Mouse (Mus musculus): ENCODE data around the gene Cdc42ep2.

Gene Cdc42ep2

DNA sequence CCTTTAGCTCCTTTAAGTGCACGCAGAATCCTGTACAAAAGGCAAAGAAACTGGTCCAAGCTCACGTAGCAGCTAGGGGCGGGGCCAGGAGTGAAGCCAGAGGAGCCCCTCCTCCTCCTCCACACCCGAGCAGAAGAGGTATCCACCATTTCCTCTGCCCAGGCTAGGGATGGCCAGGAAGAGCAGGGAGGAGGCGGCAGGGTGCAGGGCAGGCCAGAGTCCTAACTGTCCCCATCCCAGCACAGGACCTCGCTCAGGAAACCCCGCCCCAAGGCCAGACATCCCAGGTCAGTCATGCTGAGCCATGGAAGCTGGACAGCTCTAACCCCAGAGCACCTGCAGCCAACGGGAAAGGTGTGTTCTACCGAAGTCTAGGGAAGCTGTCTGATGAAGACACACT, 2.9 kb downstream of the Cdc42ep2 start:
- in situ Hi-C loops (cut with MseI, MboI) = loop anchor here (5.0 kb wide), 2 partner anchors 36 to 41 kb away; partner anchors contain the start of gene Pola2 (in 1 of the 2)

DNA sequence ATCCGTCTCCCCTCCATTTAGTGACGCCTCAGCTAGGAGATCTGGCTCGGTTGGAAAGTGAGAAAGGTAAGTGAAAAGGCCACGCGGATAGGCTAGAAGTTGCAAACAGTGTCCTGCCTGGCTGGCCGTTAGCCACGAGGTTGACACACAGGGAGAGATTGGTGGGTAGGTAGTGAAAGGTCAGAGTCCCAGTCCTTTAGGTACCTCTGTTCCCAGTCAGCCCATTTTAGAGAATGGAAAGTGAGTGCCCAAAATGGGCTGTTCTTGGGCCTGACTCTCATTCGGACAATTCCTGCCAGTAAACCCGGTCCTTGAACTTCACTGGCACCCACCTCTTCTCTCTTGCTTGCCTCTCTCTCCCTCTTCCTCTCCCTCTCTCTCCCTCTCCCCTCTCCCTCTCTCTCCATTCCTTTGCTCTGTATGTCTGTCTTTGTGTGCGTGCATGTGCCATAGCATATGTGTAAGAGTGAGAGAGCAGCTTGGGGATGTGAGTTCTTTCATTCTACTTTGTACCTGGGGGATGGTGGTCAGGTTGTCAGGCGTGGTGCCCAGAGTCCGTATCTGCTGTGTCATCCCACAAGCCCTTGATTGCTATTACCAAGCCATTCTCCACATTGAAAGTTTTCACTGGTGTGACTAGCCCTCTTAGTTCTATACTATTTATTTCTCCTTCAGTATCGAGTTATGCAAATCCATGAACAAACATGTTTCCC, 11.5 kb downstream of the Cdc42ep2 start, which contains the start of gene Dpf2:
Gene Dpf2, minus strand, starts transcription at position 4 of the 713 bp plus-strand sequence.
- in situ Hi-C loops (cut with MseI, MboI) = no loop called here

DNA sequence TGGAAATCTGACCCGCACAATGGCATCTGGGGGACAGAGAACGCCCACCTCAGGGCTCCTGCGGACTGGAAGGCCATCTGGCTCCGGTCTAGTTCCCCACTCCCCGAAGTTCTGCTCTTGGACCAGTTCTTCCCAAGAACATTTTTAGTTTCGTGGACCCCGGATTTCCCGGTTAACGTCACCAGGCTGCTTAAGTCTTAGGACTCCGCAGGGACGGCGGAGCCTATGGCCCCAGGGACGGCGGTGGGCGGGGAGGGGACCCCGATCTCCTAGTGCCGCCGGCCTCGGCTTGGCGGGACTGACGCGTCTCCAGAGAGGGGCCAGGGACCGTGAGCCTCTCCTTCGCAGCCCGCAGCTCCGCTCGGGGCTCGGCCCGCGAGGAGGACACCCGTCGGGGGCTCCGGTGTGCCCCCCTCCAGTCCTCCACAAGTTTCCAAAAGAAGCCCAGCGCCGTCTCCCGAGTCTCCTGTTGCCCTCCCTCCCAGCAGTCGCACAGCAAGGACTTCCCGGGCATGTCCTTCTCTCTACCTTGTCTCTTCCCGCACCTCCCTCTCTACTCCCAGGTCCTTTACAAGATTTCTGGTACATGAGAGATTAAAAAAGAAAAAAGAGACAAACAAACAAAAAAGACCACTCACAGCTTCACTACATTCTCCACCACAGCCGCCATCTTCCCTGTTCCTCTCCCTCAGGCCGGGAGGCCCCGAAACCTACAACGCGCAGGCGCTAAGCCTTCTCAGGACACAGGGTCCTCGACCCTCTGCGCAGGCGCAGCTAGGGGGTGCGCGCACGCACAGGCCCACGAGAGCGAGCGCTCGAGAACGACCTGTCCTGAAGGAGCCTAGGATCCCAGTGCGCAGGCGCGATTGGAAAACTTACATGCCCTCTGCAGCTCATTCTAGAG, 12.3 kb downstream of the Cdc42ep2 start:
- in situ Hi-C loops (cut with MseI, MboI) = no loop called here

DNA sequence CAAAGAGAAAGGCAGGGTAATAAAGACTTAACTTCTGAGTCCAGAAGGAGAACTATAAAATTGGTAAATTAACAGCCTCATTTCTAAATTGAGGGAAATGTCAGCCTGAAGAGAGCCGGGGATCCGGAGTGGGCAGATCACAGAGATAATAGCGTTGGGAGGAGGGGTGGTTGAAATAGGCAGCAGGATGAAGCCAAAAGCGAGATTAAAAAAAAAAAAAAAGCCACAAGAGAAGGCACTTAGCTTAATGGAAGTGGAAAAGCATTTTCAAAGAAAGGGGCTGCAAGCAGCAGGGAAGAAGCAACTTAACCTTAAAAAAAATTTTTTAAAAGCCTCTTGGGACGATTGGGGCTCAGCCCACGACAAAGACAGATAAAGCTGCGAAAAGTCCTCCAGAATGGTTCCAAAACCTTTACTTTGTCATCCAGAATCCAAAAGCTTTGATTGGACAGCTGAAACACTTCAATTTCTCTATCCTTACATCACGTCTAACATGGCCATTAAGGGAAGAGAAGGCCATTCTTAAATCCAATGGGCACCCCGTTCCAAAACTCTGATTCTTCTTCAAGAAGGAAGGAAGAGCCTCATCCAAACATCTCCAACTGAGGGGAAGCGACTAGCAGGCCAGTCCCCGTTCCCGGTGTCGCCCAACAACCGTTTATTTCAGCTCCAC, 13.1 kb downstream of the Cdc42ep2 start:
- in situ Hi-C loops (cut with MseI, MboI) = no loop called here

DNA sequence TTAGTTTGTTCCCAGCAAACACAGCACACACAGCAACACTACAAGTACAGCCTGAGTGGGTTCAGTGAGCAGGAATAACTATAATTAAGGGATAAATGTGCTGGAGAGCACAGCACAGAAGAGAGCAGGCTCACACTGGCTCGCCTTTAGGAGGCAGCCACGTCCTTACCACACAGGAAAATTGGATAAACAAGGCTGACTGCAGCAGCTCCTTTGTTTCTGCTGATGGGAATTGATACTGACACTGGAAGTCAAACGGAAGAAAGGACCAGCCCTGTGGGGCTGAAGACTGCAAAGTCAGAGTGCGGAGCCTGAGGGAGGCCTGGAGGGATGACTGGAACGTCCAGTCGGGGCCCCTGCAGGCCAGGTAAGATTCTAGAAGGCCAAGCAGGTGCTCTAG, 14.4 kb downstream of the Cdc42ep2 start:
- in situ Hi-C loops (cut with MseI, MboI) = no loop called here

DNA sequence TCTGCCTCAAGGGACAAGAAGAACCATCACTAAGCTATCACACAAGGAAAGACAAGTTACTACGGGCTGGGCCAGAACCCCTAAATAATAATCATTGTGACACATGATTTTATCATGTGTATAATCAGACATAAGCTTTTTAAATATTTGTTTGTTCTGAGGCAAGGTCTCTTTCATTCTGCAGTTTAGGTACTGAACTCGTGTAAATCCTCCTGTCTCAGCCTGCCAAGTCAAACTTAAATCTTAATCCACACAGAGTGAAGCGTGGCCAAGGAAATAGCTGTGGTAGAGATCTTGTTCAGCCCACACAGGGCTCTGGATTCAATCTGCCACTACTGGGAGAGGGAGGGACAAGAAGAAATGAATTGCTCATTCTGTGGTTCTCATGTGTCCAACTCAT, 17.3 kb downstream of the Cdc42ep2 start:
- in situ Hi-C loops (cut with MseI, MboI) = no loop called here

DNA sequence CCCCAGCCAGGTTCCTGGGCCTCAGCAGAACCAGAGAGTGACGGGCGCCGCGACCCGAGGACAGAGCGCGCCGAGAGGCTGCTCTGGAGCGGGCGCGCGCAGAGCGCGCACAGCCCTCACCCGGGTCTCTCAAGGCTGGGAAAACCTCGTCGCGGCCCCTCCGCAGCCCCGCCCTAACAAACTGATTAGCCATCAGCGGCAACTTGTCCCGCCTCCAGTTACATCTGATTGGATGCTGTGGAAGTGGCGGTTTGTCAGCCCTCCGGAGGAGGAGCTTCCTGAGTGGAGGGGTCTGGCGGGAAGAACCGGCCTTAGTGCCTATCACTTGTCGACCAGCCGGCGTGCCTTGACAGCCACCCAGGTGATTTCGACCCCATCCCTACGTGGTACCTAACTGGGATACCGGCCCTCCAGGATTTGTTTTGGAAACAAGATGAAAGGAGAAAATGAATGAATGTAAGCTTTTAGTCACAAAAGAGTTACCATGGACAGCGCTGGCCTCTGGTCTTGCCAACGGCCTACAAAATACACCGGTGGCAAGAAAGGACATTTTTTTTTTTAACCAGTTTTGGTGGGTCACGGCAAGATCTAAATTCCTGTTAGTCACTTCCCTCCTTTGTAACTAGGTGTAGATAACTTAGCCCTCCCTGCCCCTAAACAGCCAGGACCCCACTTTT, 30.5 kb downstream of the Cdc42ep2 start, which contains the start of gene Tigd3:
Gene Tigd3, minus strand, starts transcription at position 148 of the 677 bp plus-strand sequence.
- in situ Hi-C loops (cut with MseI, MboI) = no loop called here

DNA sequence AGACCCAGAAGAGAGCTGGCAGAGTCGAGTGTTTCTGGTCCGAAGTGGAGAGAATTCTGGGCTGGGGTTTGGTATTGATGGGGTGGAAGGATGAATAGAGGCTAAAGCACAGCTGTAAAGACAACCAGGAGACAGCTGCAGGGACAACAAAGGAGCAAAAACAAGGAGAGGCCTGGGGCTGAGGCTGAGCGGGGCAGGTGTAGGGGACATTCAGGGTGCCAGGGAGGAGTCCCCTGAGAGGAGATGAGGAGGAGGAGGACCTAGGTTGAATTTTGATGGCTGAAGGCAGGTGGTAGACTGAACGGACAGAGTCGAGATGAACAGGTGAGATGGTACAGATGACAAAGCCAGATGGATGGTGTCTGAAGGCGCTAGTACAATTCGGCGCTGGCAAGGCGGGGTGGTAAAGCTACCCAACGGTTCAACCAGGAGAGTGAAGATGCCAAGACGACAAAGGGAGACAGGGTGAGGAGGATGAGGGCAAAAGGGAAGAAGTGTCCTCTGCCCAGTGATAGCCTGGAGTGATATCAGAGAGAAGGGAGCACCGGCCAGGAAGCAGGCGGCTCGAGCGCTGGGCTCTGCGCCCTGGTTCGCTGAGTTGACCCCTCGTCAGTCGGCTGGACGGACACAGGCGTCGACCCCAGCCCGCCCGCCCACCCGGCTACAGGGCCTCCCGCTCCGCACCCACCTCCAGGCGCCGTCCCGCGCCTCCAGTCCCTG, 31.2 kb downstream of the Cdc42ep2 start:
- in situ Hi-C loops (cut with MseI, MboI) = no loop called here

DNA sequence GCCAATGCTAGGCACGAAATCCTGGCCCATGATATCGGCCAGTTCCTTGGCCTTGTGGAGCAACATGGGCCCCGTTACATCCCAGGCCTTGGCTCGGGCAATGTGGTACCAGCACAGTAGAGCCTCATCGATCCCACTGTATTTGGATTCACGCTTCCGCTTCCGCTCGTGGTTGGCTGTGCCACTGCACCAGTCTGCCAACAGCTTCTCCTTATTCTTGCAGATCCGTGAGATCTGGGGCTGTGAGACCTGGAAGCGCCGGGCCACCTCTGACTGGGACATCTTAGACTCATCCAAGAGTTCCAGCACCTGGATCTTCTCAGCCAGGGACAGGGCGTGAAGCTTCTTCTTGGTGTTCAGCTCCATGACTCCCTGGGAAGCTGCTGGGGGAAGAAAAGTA, 31.9 kb downstream of the Cdc42ep2 start:
- in situ Hi-C loops (cut with MseI, MboI) = no loop called here

DNA sequence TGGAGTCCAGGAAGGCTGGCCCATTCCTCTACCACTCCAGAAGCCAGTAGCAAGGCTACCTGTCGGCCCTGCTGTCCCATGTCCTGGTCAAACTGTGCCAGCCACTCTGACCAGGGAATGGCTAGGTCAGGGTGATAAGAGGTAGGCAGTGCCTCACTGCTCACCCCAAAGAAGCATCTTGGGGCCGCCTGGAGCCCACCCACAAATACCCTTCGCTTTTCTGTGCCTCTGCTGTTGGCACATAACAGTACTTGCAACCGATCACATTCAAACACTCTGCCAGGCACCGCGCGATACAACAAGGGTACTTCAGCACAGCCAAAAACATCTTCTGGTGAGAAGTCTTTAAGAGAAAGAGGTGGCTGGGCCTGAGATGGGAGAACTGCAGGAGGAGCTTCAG, 32.4 kb downstream of the Cdc42ep2 start:
- in situ Hi-C loops (cut with MseI, MboI) = no loop called here

DNA sequence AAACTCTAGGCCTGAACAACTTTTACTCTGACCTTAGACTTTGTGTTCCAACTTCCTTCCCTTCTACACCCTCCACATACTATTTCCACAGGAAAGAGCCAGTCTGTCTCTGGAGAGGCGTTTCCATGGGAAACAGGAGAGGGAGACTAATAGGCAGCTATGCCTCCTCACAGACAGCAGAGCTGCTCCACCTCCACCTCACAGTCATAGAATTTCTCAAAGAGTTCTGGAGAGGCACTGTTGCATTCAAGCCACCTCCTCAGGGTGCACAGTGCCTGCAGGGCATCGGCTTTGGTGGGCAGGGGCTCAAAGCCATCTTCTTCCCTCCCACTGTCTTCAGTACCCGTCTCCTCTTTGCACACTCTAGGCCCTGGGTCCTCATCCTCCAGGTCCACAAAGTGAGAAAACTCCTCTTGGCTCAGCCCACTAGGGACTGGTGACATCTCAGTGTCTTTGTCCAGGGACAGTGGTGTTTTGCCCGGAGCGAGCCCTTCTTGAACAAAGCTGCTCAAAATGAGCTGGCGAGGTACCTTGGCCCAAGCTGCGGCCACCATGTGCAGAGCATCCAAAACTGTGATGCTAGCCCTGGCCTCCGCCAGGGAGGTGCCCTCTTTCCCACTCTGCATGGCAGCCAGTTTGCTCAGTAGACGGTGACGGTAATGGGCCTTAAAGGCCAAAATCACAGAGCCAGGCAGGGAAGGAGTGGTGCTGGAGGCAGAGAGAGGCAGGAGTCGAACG, 32.9 kb downstream of the Cdc42ep2 start:
- in situ Hi-C loops (cut with MseI, MboI) = no loop called here

DNA sequence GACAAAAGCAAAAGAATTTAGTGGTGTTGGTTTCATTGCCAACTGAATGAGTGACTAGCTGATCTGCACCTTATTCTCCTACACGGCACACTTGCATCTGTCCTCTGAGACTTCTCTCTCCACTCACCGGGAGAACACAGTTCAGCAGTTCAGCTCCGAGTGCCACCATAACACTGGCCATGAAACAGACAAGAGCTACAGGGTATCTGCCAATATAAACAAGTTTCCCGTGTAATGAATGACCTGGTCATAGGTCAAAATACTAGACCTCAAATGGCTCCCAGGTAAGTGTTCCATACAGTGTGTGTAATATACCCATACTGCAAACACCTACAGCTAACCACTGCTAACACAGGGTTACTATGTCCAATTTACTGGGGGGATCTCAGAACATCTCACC, 35.4 kb downstream of the Cdc42ep2 start:
- in situ Hi-C loops (cut with MseI, MboI) = no loop called here

DNA sequence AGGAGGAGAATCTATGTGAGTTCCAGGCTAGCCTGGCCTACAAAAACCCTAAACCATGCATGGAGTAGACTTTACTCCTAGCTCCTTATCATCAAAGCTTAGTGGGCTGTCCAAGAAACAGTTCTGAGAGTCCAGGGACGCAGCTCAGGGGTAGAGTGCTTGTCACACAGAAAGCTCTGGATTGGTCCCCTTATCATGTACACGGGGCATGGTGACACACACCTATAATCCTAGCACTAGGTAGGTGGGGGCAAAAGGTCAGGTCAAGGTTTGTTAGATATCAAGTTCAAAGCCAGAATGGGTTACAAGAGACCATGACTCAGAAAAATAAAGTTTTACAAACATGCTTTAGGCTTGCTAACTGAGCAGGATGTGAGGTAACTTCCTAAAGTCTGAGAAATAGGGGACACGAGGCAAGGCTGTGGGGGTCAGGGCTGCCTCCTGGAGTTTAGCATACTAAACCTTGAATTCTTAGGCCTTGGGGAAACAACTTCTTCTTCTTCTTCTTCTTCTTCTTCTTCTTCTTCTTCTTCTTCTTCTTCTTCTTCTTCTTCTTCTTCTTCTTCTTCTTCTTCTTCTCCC, 37.3 kb downstream of the Cdc42ep2 start:
- in situ Hi-C loops (cut with MseI, MboI) = no loop called here

DNA sequence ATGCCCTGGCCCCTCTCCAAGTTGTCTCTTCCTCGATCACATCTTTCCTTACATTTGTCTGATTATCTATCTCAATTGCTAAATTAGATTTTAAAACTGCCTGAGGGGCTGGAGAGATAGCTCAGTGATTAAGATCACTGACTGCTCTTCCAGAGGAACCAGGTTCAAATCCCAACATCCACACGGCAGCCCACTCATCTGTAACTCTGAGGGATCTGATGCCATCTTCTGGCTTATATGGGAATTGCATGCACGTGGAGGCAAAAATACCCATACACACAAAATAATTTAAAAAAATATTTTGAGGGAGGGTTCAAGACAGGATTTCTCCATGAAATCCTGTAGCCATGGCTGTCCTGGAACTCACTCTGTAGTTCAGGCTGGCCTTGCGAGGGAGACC, 38.8 kb downstream of the Cdc42ep2 start:
- in situ Hi-C loops (cut with MseI, MboI) = no loop called here

DNA sequence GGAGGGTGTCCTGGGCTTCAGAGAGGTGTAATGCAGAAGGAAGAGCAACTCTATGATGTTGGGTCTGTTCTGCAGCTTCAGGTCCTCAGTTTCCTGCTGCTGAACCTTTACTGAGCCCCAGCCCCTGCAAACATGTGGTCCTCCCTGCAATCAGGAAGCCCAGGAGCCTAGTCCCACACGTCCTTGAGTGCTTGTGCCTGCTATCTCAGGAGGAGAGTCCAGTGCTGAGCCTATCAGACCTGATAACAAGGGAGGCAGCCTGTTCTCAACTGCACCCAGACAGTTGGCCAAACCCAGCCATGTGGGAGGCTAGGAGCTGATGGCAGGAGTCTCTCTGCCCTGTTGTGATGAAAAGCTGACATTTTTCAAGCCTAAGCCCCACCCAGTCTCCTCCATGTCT, 40.7 kb downstream of the Cdc42ep2 start:
- in situ Hi-C loops (cut with MseI, MboI) = loop anchor here in 1 of 2 experiments (5.0 kb wide), 1 partner anchor 97 kb away; no protein-coding TSS in a partner anchor

DNA sequence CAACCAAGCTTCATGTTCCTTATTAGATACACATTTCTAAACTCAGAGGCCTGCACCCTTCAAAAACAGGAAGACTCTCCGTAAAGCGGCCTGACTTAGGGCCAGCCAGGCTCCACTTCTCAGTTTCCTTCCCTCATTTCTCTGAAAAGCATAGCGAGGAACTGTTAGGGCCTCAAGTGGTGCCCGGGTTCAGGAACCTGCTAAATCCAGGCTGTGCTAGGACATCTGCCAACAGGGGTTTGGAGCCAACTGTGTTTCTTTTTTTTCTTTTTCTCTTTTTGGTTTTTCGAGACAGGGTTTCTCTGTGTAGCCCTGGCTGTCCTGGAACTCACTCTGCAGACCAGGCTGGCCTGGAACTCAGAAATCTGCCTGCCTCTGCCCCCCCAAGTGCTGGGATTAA, 42.5 kb downstream of the Cdc42ep2 start:
- in situ Hi-C loops (cut with MseI, MboI) = loop anchor here in 1 of 2 experiments (5.0 kb wide), 1 partner anchor 95 kb away; no protein-coding TSS in a partner anchor

DNA sequence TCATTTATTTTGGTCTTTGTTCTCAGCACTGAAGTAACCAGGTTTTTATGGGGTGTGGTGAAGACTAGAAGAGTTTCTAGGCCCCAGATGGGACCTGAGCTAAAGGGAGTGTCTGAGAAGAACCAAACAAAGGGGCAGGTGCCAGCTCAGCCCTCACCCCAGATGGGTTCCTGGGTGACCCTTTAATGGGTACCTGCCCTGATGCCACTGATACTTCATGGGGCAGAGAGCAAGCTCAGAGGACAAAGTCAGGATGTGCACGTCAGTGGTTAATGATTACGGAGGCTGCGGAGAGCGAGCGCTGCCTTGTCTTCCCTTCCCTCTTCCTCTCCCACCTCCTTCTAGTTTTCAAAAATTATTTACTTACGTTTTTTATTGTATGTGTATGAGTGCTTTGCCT, 43.5 kb downstream of the Cdc42ep2 start:
- in situ Hi-C loops (cut with MseI, MboI) = loop anchor here in 1 of 2 experiments (5.0 kb wide), 1 partner anchor 94 kb away; no protein-coding TSS in a partner anchor

DNA sequence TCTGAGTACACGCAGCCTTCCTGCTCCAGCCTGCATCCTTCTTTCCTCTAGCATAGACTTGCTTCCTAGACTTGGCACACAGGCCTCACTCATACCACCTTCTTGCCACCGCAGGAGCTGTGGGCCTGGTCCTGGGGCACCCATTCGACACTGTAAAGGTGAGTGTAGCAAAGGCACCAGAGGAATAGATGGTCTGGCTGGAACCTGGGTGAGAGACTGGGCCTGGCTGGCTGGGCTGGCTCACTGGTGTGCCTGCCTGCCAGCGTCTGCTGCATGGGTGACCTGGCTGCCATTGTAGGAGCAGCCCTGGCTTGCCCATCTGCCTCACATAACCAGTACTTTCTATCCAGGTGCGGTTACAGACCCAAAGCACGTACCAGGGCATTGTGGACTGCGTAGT, 44.9 kb downstream of the Cdc42ep2 start:
- in situ Hi-C loops (cut with MseI, MboI) = loop anchor here (5.0 kb wide), 2 partner anchors 87 to 92 kb away; no protein-coding TSS in a partner anchor

DNA sequence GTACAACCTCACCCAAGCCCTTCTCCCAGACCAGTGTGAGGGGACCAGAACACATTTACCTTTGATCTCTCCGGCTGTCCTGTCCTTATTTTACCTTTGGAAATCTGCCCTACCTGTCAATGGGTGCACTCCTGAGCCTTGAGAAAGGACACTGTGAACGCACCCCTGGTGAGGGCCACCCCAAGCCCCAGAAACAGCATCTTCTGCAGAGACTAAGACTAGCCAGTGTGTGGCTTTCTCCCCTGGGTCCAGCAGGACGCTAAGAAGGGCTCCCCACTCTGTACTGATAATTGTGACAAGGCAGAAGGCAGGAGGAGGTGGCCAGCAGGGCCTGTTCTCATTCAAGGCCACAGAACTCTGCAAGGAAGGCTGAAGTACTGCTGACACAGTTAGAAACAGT, 45.7 kb downstream of the Cdc42ep2 start:
- in situ Hi-C loops (cut with MseI, MboI) = loop anchor here in 1 of 2 experiments (5.0 kb wide), 1 partner anchor 87 kb away; no protein-coding TSS in a partner anchor
